Mouse (Mus musculus): ENCODE results near the gene Uox. TPM values are rescaled to one million over a fixed set of nuclear protein-coding genes. Genes with fewer than 3 reads are reported as not detected.

Uox gene
- total RNA-seq, 4 experiments from 2014 or later = 0.27 TPM; not detected in 3

DNA sequence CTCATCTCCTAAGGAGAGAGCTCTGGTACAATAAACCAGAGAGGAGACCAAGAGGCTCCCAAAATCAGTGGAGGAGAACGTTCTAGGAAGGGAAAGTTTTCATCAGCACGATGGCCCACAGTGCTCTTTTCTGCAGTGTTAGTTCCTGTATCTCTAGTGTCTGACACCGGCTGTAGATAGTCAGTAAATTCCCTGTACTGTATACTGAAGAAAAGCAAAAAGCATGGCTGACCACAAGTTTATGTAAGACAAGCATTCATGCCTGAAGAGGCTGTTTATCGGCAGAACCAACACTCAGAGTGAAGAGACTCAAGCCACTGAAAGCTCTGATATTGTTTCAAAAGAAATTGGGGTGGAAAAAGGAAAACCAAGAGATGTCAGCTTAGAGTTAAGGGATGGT lies 13.3 kb downstream of the Uox start:
- no peak for DNase-seq (ENCODE audit: low spot score in 2 of 2)

DNA sequence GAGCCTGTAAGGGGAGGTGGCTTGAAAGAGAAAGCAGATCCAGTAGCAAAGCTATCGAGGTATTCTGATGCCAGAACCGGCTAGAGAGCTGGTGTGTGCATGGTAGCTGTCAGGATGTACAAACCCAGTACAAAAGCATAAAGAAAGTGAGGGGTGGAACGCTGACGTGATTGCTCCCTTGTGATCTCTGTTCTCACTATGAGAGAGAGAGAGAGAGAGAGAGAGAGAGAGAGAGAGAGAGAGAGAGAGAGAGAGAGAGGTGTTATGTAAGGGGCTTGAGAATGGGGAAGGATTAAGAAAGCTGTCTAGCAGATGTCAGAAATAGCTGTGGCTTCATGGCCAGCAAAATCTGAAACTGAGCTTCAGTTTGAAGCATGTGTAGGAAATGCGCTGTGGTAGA lies 13.7 kb downstream of the Uox start:
- DNase-seq (ENCODE audit: low spot score in 2 of 2) = no peak

DNA sequence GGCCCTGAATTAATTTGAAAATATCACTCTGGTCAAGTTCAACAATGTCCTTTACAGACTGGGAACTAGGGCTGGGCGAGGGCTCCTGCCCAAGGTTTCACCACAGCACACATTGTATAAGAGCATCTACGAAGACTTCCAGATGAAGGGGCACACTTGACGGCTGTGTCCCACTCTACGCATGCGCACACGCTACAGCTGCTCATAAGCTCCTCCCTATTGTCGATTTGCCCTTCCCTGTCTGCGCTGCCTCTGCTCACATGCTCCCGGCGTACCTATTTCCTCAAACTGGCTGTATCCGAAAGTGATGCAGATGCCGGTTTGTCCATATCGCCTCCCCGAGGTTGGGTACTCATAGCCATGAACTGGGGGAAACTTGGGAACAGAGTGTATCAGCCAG lies 16.4 kb downstream of the Uox start:
- no peak for DNase-seq (ENCODE audit: low spot score in 2 of 2)

DNA sequence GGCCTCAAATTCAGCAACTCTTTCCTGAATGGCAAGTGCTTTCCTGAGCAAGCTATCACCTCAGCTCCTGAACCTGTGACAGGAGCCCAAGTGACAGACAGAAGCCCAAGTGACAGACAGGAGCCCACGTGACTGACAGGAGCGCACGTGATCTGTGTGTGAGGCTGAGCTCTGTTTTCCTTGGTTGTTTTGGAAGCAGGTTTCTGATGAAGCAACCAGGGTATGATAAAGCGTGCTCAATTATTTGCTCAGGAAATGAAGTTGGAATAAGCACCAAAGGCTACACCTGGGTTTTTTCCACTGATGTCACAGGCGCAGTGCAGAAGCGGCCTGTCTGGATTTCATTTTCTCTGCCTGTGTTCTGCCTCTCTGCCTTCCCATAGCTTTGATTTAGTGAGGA lies 19.3 kb downstream of the Uox start:
- DNase-seq (ENCODE audit: low spot score in 2 of 2) = no peak

DNA sequence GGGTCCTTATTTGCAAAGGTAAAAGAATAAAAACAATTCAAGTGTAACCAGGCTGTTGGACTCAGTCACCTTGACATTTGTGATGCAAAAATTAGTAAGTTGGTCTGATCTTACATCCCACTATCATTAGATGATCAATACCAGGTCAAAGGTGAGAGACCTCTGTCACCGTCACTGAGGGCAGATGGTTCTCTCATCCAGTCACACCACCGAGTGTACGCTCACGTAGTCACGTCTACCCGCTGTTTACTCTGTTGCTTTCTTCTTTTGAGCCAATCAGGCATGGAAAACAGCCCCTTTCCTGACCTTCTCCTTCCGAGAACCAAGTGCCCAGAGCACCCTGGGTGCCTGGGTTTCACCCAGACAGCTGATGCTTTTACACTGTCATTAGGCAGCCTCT lies 20.9 kb downstream of the Uox start:
- no peak for DNase-seq (ENCODE audit: low spot score in 2 of 2)

DNA sequence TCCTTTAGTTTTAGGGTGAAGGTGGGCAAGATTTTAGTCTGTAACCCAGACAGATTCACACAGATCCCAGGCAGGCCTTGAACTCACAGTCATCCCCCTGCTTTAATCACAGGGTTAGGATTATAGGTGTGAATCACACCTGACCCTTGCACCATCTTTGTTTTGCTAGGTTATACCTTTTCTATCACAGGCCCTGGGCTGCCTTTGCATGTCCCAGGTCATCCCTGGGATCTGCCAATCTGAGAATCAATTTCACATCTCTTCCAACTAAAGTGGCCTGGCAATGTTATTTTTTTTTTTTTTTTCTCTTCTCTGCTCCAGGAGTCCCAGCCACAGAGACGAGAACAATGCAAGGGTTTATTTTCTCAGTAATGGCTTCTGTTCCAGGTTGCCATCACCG lies 21.4 kb downstream of the Uox start:
- no peak for DNase-seq (ENCODE audit: low spot score in 2 of 2)

DNA sequence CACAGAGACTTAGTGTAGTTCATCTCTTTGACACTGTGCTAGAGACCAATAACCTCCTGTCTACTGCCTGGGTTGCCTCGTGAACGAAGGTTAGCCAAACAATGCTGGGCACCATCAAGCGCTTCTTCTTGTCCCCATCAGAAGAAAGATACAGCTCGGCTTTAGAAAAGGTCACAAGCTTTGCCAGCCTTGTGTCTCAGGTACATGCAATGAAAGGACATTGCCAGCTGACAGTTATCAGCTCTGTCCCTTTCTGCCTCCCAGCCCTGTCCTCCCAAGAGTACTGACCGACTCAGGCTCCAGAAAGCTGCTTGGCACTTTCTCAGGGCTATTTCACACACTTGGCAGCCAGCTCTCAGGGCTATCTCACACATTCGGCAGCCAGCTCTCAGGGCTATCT lies 25.2 kb downstream of the Uox start:
- DNase-seq (ENCODE audit: low spot score in 2 of 2) = no peak

DNA sequence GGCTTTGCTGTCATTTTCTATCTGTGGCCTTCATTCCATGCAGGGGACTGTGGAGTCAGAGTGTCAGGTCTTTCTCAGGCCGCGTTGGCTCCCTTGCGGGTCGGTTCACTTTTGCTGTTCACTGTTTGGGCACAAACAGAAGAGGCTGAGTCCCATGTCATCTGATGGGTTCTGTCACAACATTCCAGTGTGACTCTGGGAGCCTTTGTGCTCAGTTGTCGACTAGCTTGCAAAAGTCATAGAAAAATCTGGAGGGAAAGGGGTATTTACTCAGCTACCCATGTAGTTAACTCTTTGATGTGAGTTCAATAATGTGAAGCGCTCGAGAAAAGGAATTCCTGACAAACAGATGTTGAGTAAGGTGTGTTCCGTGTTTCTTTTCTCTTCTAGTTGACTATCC lies 26.2 kb downstream of the Uox start:
- no peak for DNase-seq (ENCODE audit: low spot score in 2 of 2)

DNA sequence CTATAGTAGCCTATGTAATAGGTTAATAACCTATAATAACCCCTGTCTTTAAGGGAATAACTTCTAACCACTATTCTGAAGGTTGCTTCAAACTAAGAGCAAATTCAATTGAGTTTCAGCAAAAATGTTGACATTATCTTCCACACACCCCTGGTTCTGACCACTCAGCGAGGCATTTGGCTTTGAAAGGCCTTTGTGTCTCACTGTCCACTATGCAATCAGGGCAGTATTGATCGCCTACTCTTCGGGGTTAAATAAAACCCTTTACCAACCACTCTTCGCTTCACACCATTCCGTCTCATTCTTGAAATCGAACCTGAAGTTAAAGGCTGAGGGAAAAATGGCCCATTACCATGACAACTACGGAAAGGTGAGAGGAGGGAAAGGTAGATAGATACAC lies 26.6 kb downstream of the Uox start:
- no peak for DNase-seq (ENCODE audit: low spot score in 2 of 2)

DNA sequence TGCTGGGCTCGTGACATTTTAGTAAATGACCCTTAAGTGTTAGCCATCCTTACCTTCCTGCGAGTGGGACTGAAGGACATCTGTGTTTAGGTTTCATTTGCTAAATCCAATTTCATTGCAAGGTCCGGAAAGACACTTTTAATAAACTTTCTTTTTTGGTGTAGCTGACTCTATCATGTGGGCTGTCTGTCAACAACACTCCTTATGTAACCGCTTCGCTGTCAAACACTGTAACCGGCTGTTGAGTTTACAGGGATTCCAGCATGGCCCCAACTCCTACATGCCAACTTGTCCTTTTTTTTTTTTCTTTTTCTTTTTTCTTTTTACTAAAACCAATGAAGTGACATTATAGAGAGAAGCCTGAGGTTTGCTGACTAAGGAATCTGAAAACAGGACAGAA lies 28.2 kb downstream of the Uox start:
- no peak for DNase-seq (ENCODE audit: low spot score in 2 of 2)

DNA sequence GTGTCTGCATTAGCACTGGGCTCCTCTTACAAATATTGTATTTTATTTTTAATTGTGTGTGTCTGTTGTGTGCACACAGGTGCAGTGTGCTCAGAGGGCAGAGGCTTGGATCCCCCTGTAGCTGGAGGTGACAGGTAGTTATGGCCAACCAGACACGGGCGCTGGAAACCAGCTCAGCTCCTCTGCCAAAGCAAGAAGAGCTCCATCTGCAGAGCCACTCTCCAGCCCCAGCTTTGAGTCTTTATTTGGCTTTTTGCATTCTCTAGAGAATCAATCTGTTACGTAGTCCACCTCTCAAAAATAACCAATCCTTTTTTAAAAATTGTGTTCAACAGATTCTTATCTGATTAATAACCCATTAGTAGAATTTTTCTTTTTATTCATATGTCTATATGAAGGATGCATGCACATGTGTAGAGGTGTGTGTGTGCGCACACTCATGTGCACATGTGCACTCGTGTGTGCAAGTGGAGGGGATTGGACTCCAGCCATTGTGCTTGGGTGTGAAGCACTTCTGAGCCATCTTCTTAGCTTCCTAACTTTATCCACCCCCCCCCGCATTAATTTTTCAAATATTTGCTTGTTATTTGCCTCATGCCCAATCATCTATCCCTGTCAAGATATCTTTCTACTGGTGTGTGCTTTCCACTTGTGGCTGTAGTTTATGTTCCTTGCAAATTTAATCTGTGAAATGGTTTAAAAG lies 29.1 kb downstream of the Uox start:
- DNase-seq (ENCODE audit: low spot score in 2 of 2) = no peak

DNA sequence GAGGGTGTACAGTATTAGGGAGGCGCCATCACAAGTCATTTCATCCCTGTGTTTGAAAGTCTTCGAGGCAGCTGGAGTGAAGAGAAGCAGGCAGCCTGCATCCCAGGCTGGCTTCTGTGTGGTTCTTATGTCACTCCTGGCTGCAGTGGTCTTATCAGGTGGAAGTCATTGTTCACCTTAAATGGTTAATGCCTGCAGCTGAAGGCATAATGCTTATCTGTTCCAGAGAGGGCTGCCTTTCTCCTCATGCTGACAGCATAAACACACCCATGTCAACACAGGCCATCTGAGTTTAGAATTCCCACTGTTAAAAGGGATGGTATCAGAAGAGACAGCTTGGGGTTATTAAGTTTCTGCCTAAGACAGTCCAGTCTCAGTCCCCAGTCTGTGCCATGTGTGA lies 31.0 kb downstream of the Uox start:
- DNase-seq (ENCODE audit: low spot score in 2 of 2) = no peak

DNA sequence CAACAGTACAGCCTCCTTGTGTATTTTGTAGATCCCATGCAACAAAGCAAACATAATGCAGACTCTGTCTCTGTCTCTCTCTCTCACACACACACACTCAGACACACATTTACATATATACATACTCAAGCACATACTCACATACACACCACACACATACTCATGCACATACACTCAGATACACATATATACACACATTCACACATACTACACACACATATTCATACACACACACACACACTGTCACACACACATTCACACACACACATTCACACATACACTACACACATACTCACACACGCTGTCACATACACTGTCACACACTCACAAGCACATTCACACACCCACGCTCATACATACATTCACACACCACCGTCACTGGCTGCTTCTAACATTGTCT lies 32.3 kb downstream of the Uox start:
- DNase-seq (ENCODE audit: low spot score in 2 of 2) = no peak

DNA sequence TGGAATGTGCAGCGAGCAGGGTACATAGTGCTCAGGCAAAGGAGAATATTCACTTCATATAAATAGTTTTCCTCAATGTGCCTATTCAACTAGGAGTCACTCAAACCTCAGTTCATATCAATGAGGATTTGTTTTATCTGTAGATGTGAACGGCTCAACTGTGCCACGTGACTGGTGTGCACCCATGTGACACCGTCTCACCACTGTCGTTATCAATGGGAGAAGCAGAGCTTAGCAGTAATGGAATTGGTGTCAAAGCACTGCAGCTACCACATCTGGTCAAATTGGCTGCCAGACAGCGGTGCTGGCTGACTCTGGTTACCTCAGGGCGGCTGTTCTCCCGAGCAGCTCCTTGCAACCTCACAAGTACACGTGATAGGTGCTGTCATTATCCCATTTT lies 34.4 kb downstream of the Uox start:
- DNase-seq (ENCODE audit: low spot score in 2 of 2) = no peak

DNA sequence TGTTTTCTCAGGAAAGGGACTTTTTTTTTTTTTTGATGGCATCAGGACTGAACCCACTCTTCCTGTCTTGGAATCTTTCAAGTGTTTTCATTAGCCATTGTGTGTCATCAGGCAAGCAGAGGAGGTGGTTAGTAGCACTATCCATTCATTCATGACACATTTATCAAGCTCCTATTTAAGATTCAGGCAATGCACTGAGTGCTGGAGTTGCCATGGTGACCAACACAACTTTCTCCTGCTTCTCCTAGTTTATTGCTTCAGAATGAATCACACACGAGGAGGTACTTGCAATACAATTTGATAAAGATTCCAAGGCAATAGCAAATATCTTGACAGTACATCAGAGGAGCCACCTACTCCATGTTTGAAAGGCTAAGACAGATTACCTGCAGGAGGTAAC lies 37.1 kb downstream of the Uox start:
- no peak for DNase-seq (ENCODE audit: low spot score in 2 of 2)

DNA sequence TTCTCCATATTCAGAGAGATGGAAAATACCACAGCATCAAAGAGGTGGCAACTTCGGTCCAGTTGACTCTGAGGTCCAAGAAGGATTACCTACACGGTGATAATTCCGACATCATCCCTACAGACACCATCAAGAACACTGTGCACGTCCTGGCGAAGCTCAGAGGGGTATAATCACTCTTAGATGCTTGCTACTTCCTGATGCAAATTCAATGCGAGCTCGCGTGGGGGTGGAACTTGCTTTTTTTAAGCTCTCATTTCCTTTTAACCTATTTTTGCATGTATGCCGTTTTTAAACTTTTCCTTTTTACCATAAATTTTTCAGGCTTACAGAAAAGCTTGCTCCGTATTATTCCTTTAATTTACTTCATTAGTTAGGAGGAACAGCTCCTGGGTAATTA lies 40.1 kb downstream of the Uox start:
- no peak for DNase-seq (ENCODE audit: low spot score in 2 of 2)

DNA sequence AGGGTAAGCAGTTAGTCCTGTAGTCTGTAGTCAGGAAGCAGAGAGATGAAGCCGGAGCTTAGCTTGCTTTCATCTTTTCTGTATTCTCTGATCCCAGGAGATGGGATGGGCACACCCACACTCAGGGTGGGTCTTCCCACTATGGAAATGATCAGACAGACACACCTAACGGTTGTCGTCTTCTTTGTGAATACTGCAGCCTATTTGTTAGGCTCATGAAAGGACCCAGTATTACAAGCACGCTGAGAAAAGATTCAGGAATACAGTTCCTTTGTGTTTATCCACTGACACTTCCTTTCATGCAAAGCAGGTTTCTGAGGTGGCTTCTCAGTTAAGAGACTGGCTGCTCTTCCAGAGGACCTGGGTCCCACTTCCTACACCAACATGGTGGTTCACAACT lies 41.0 kb downstream of the Uox start:
- no peak for DNase-seq (ENCODE audit: low spot score in 2 of 2)

DNA sequence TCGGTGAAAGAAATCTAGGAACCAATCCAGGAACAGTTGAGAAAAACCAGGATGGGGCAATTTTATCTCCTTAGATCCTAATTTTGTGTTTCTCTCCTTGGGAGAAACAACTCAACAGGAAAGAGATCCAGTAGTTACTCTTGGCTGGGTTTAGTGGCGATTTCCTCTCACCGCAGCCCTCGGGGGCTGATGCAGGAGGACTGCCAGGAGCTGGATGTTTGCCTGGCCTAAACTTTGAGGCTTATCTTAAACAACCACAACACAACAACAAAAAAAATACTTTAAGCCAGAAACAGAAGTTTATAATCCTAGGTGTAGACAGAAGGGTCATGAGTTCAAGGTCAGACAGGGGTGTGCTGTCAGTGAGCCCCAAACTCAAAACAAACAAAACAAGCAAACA lies 41.6 kb downstream of the Uox start:
- DNase-seq (ENCODE audit: low spot score in 2 of 2) = no peak

DNA sequence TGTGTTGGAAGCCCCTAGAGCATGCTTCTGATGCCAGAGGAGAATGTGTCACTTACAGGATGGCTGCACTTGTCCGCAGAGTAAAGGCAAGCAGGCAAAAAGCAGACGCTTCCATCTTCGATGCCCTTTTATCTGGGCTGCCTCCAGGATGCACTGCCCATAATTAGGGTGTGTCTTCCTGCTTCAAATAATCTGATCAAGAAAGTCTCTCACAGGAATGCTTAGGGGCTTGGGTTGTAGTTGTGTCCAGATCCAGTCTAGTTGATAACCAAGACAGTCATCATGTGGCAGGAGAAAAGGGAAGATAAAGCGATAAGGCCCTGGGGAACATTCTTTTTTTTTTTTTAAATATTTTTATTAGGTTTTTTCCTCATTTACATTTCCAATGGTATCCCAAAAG lies 45.3 kb downstream of the Uox start, which contains the start of gene Dnase2b:
TSS of gene Dnase2b (minus strand) at position 101 of the 400 bp plus-strand sequence.
- DNase-seq (ENCODE audit: low spot score in 2 of 2) = no peak

DNA sequence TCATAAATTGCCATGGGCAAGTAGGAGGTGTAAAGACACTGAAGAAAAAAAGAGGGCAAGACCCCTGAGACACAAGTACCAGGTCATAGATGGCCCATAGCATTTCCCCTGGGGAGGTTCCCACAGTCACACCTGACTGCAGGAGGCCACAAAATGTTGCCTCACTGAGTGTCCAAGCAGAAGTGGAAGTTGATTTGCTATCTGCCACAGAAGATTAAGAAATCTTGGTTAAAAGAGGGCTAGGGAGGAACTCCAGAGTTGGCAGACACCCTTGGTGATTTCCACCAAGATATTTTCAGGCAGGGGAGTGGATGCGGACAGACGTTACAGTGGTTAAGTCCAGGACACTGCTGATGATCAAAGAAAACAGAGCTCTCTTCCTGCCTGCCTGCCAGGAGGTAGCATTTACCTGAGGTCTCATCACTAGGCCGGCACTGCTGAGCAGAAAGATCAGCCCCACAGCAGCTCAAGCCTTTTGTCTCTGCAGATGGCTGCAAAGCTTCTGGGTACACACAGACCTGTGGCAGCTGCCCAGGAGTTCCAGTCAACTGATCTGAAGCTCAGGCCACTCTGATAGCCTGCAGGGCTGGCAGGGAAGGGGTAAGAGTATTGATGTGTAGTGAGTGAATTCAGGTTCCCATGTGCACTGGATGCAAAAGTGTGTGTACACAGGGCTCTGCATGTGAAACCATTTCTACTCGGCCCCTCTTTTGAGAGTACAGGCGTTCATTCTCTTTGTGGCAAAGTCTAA lies 46.5 kb downstream of the Uox start:
- no peak for DNase-seq (ENCODE audit: low spot score in 2 of 2)

DNA sequence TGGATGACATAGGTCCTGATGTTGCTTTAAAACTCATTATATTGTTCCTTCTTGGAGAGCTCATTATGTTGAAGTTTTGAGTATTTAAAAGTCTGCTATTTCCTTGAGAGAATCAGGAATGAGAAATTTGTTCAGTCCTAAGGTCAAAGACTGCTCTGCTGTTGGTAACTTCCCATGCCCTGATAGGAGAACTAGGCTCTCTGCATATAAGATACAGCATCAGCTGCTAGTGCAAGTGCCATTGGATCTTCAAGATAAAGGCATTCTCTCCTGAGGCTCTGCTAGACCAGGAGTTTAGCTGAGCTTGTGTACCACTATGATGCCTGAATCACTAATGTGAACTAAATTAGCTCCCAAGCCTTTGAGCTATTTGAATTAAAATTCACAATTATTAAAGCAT lies 47.7 kb downstream of the Uox start:
- DNase-seq (ENCODE audit: low spot score in 2 of 2) = no peak

DNA sequence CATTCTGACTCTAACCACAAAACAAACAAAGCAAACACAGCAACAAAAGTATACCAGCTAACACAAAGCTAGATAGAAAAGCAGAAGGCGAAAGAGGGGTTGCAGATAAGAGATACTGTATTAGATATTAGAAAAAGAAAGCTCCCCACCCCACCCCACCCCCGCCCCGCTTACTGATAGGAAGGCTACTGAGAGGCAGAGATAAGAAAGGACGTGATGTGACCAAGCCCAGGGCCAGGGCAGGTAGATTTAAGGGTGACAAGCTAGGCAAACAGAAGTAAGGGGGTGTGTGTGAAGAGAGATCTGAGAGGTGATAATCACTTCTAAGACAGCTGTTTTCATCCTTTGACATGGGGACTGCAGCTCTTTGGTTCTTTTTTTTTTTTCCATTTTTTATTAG lies 48.1 kb downstream of the Uox start:
- no peak for DNase-seq (ENCODE audit: low spot score in 2 of 2)

DNA sequence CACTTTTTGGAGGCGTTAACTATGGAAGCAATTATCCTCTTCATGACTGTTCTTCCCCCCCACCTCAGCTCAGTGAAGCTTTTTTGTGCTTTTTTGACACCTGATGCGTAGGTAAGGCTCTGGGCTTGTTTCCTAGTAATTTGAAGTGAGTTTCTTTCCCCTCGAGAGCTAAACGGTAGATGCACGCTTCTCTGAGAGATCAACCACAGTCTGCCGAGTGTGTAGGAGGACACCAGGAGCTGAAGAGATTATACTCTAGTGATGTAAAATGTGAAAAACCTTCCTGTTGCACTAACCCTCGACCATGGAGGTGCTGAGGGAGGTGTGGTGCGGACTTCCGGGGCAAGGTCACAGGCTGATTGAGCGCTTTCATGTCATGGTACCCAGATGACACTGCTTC lies 49.9 kb downstream of the Uox start:
- DNase-seq (ENCODE audit: low spot score in 2 of 2) = no peak

Data from gastrocnemius, adult 8-10 months (tissue).